Mouse (Mus musculus) embryonic fibroblast, embryonic 13.5 days (primary cell): ENCODE results near the gene Zbtb37. TPM values are rescaled to one million over a fixed set of nuclear protein-coding genes. Genes with fewer than 3 reads are reported as not detected.

Experiments used
- H3K27ac ChIP-seq: 2 replicates; pipeline ENCODE4 v1.5.1; 2012; ENCODE audit warnings: low read length, control low read depth, inconsistent platforms; ENCODE audit not compliant: insufficient read depth
- H3K4me1 ChIP-seq: 2 replicates; pipeline ENCODE4 v1.6.1; 2011; ENCODE audit warnings: low read length; ENCODE audit not compliant: control insufficient read depth, insufficient read depth
- H3K4me3 ChIP-seq: 2 replicates; pipeline ENCODE4 v1.5.1; 2011; ENCODE audit warnings: mild to moderate bottlenecking, control low read depth, low read length; ENCODE audit not compliant: insufficient read depth
- CTCF ChIP-seq: IDR thresholded peaks from 2 replicates; pipeline ENCODE4 v1.5.1; 2011; ENCODE audit warnings: mild to moderate bottlenecking, control low read depth, low read length, moderate library complexity, borderline replicate concordance; ENCODE audit not compliant: insufficient read depth
- POLR2A ChIP-seq: IDR thresholded peaks from 2 replicates; pipeline ENCODE4 v1.6.1; 2011; ENCODE audit warnings: low read depth, mild to moderate bottlenecking, control low read depth, low read length, moderate library complexity
- polyA plus RNA-seq: library from polyadenylated mRNA; stranded (reverse); fragments of >200 nt; gene quantifications from 2 replicates; pipeline ENCODE4 v1.2.4, GENCODE M21; 2011; ENCODE audit warnings: low read depth; ENCODE audit not compliant: missing spikeins, insufficient read length

The Zbtb37 gene
- polyA plus RNA-seq, 1 experiment, result 11.2 TPM

GRCm38 (mm10) chr1:161040855-161041254 is 6.2 kb upstream of the Zbtb37 start:
- no peak for TF ChIP-seq CTCF
- TF ChIP-seq POLR2A, result no peak; the same call in 1 of the 2 replicates
- Histone ChIP-seq H3K4me3 (no peak overlapping the region), H3K27ac (no peak overlapping the region), H3K4me1 (0 out of 2 replicates have a peak, but pooled peaks cover 4% of the 10 kb centered on the region)

GRCm38 (mm10) chr1:161040426-161040770 is 5.7 kb upstream of the Zbtb37 start:
- Histone ChIP-seq H3K27ac (peak overlapping the region; percentile 70; the same call in 1 of the 2 replicates), H3K4me1 (0 out of 2 replicates have a peak, but pooled peaks cover 4% of the 10 kb centered on the region), H3K4me3 (no peak overlapping the region)
- no peak; the same call in 1 of the 2 replicates for TF ChIP-seq POLR2A
- TF ChIP-seq CTCF, result no peak

GRCm38 (mm10) chr1:161039741-161040425 is 5.2 kb upstream of the Zbtb37 start:
- 0 out of 2 replicates have a peak, but pooled peaks cover 4% of the 10 kb centered on the region for H3K4me1 ChIP-seq
- no peak for TF ChIP-seq CTCF
- peak; percentile 83 for TF ChIP-seq POLR2A
- H3K4me3 ChIP-seq, result no peak overlapping the region
- peak overlapping the region; percentile 70 for H3K27ac ChIP-seq

GRCm38 (mm10) chr1:161038968-161039721 is 4.5 kb upstream of the Zbtb37 start:
- Histone ChIP-seq H3K4me1 (0 out of 2 replicates have a peak, but pooled peaks cover 4% of the 10 kb centered on the region), H3K27ac (peak overlapping the region; percentile 70), H3K4me3 (peak overlapping the region; percentile 44)
- TF ChIP-seq POLR2A (peak; percentile 73; the same call in 1 of the 2 replicates), CTCF (no peak)

GRCm38 (mm10) chr1:161038004-161038403 is 3.4 kb upstream of the Zbtb37 start:
- Histone ChIP-seq H3K4me1 (0 out of 2 replicates have a peak, but pooled peaks cover 4% of the 10 kb centered on the region), H3K27ac (0 out of 2 replicates have a peak overlapping the region, but pooled peaks have one; percentile 17), H3K4me3 (peak overlapping the region; percentile 82)
- TF ChIP-seq CTCF (no peak), POLR2A (no peak)

GRCm38 (mm10) chr1:161037599-161037998 is 3.0 kb upstream of the Zbtb37 start:
- peak; percentile 37; the same call in 1 of the 2 replicates for TF ChIP-seq POLR2A
- no peak for TF ChIP-seq CTCF
- Histone ChIP-seq H3K27ac (peak overlapping the region; percentile 64), H3K4me1 (0 out of 2 replicates have a peak, but pooled peaks cover 4% of the 10 kb centered on the region), H3K4me3 (peak overlapping the region; percentile 82)

GRCm38 (mm10) chr1:161037026-161037425 is 2.4 kb upstream of the Zbtb37 start:
- H3K27ac ChIP-seq, result peak overlapping the region; percentile 91
- H3K4me1 ChIP-seq, result 0 out of 2 replicates have a peak, but pooled peaks cover 4% of the 10 kb centered on the region
- H3K4me3 ChIP-seq, result peak overlapping the region; percentile 82
- TF ChIP-seq POLR2A (no peak), CTCF (no peak)

GRCm38 (mm10) chr1:161036411-161036841 is 1.8 kb upstream of the Zbtb37 start:
- Histone ChIP-seq H3K4me3 (peak overlapping the region; percentile 82), H3K4me1 (0 out of 2 replicates have a peak, but pooled peaks cover 4% of the 10 kb centered on the region), H3K27ac (peak overlapping the region; percentile 91)
- TF ChIP-seq POLR2A (peak; percentile 48), CTCF (no peak)

- peak; percentile 54 for TF ChIP-seq POLR2A
- no peak for TF ChIP-seq CTCF
- H3K27ac ChIP-seq, result peak overlapping the region; percentile 91
- 0 out of 2 replicates have a peak, but pooled peaks cover 4% of the 10 kb centered on the region for H3K4me1 ChIP-seq
- H3K4me3 ChIP-seq, result peak overlapping the region; percentile 82
Measured at GRCm38 (mm10) chr1:161035786-161036404, 1.2 kb upstream of the Zbtb37 start.
